Mouse (Mus musculus) liver, embryonic 12.5 days (tissue): ENCODE data around the gene Rab11fip3. TPM values are rescaled to one million over a fixed set of nuclear protein-coding genes. Genes with fewer than 3 reads are reported as not detected.

Experiments
- ATAC-seq: fragments of 200-750 bp; cut with Nextera tagmentation; 2 replicates; pipeline ENCODE4 v1.8.0; 2017; ENCODE audit warnings: moderate number of reproducible peaks, mild to moderate bottlenecking, moderate library complexity
- H3K27ac ChIP-seq: fragments of 300-500 bp; sonication (generic); 2 replicates; pipeline ENCODE4 v1.5.1; 2016; ENCODE audit warnings: mild to moderate bottlenecking
- H3K27me3 ChIP-seq: fragments of 300-500 bp; sonication (generic); replicated peaks from 2 replicates; pipeline ENCODE4 v1.6.1; 2016; ENCODE audit warnings: mild to moderate bottlenecking, moderate library complexity
- H3K36me3 ChIP-seq: fragments of 300-500 bp; sonication (generic); 2 replicates; pipeline ENCODE4 v1.6.1; 2016; ENCODE audit warnings: mild to moderate bottlenecking, moderate library complexity
- H3K4me1 ChIP-seq: fragments of 300-500 bp; sonication (generic); 2 replicates; pipeline ENCODE4 v1.6.1; 2016
- H3K4me2 ChIP-seq: fragments of 300-500 bp; sonication (generic); 2 replicates; pipeline ENCODE4 v1.6.1; 2016; ENCODE audit warnings: mild to moderate bottlenecking, moderate library complexity
- H3K4me3 ChIP-seq: fragments of 300-500 bp; sonication (generic); 2 replicates; pipeline ENCODE4 v1.5.1; 2016; ENCODE audit warnings: mild to moderate bottlenecking, moderate library complexity
- H3K9ac ChIP-seq: fragments of 300-500 bp; sonication (generic); 2 replicates; pipeline ENCODE4 v1.6.1; 2016; ENCODE audit warnings: mild to moderate bottlenecking, moderate library complexity
- H3K9me3 ChIP-seq: fragments of 300-500 bp; sonication (generic); replicated peaks from 2 replicates; pipeline ENCODE4 v1.6.1; 2016; ENCODE audit warnings: mild to moderate bottlenecking, moderate library complexity
- WGBS: fragments of 180-500 bp; shearing (Covaris S2); methylation state at CpG from one replicate; pipeline ENCODE4 v1.1.7; 2016; ENCODE audit not compliant: insufficient replicate concordance; 5-methylcytosine and 5-hydroxymethylcytosine counted together
- polyA plus RNA-seq: library from polyadenylated mRNA; unstranded; fragments of >200 nt; fragmentation: Nextera tagmentation; extraction: Ambion mirVana; gene quantifications from 2 replicates; pipeline ENCODE4 v1.2.1, GENCODE M21; 2016

The Rab11fip3 gene
- polyA plus RNA-seq, 1 experiment from 2014 or later = 4.2 TPM

DNA sequence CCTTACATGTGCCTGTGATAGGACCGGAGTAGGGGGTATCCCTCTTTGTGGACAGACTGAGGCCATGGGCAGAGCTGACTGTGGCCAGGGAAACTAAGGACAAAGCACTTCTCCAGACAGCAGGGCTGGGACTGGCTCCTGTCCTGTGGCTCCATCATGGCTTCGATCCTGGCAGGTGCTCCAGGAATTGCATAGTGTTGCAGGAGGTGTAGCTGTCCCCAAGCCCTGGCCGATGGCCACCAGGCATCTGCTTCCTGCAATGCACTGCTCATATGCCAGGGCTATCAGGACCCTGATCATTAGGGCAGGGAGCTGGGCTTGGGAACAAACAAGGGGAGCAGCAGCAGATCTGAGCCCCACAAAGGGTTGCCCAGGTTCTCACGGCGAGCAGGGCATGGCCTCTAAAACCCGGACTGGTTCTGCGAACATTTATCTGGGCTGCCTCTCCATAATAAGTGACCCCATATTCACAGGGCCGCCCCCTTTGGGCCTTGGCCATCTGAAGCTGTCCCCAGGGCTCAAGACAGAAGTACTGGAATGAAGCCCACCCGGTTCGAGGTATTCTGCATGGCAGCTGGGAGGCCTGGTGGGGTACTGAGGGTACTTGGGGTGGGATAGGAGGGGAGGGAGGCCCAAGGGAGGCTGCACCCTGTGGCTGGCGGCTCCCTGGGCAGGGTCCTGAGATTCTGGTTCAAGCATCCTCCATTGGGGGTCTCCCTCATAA lies 110.4 kb downstream of the Rab11fip3 start:
- H3K27me3 ChIP-seq = peaks cover 10% of the 10 kb centered on the region
- peaks cover 59% of the 10 kb centered on the region for H3K36me3 ChIP-seq
- H3K9ac ChIP-seq = no peak overlapping the region
- no peaks in the 10 kb centered on the region for H3K9me3 ChIP-seq
- H3K4me1 ChIP-seq = peaks cover 57% of the 10 kb centered on the region
- WGBS = 92% methylated on average over 11 of the region's 11 CpGs
- no peak overlapping the region for H3K4me3 ChIP-seq
- peak overlapping the region; percentile 53 for H3K27ac ChIP-seq
- no peak for ATAC-seq
- H3K4me2 ChIP-seq = no peak overlapping the region

DNA sequence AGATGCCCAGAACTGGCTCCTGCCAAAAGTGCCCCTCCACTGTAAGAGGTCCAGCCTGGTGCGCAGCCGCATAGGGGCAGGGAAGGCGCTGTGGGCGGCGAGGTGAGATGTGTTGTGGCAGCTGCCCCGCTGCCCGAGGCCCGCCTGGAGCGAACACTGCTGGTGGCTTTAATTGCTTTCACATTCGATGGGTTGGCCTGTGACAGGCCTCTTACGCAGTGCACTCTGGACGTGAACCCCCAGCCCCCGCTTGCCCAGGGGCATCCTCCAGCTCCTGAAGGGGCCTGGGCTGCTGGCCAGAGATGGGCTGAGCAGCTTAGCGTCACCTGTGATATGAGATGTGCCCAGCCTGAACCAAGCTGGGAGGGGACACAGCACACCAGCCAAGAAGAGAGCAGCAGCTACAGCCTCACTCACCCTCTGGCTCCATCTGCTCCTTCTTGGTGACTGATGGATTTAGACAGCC lies 111.7 kb downstream of the Rab11fip3 start:
- WGBS = 97% methylated on average over 14 of the region's 14 CpGs

DNA sequence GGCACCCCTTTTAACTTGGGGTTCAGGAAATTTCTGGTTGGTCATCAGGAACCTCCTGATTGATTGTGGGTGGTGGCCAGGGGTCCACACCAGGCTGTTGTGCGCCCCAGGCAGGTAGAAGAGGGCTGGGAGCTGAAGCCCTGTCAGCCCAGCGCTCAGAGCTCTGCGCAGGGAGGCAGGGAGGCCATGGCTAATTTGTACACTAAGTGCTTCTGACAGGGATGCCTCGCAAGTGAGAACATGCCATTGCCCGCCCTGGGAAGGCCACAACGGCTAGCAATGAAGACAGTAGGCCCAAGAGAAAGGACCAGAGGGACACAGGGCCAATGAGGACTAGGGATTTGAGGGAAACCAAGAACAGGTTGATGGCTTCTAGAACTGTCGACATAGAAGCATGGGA lies 112.7 kb downstream of the Rab11fip3 start:
- Histone ChIP-seq H3K36me3 (peaks cover 38% of the 10 kb centered on the region), H3K4me3 (no peak overlapping the region), H3K9ac (no peak overlapping the region), H3K27ac (0 out of 2 replicates have a peak overlapping the region, but pooled peaks have one; percentile 23), H3K27me3 (peaks cover 33% of the 10 kb centered on the region), H3K9me3 (no peaks in the 10 kb centered on the region), H3K4me2 (no peak overlapping the region), H3K4me1 (peaks cover 44% of the 10 kb centered on the region)
- no peak for ATAC-seq
- 87% methylated on average over 7 of the region's 7 CpGs for WGBS

More for the DNA sequence above, 111.7 kb downstream of the Rab11fip3 start:
- no peaks in the 10 kb centered on the region for H3K9me3 ChIP-seq
- H3K9ac ChIP-seq = no peak overlapping the region
- peak overlapping the region; percentile 53; the same call in 1 of the 2 replicates for H3K27ac ChIP-seq
- H3K4me3 ChIP-seq = no peak overlapping the region
- peaks cover 46% of the 10 kb centered on the region for H3K36me3 ChIP-seq
- H3K4me2 ChIP-seq = no peak overlapping the region
- no peak for ATAC-seq
- H3K27me3 ChIP-seq = peaks cover 23% of the 10 kb centered on the region
- H3K4me1 ChIP-seq = peaks cover 44% of the 10 kb centered on the region

DNA sequence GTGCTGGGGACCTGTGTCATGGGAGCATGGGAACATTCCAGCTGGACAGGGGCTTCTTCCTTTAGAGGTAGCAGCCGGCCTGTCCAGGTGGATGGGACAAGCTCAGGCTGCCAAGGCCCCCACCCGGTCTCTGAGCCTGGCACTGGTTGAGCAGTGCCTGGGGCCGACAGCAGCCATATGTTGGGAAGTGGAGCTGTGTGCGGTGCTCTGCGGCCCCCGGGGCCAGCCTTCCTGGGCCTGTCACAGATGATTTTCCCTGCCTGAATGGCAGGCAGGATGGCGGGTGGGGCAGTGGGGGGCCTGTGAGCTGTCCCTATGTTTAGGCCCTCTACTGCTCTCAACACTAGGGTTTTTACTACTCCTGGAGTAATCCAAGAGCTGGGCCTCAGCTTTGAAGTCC lies 113.2 kb downstream of the Rab11fip3 start:
- Histone ChIP-seq H3K9me3 (no peaks in the 10 kb centered on the region), H3K4me3 (no peak overlapping the region), H3K4me1 (peaks cover 44% of the 10 kb centered on the region), H3K4me2 (no peak overlapping the region), H3K36me3 (peaks cover 38% of the 10 kb centered on the region), H3K27ac (0 out of 2 replicates have a peak overlapping the region, but pooled peaks have one; percentile 23), H3K27me3 (peaks cover 37% of the 10 kb centered on the region), H3K9ac (0 out of 2 replicates have a peak overlapping the region, but pooled peaks have one; percentile 8)
- 77% methylated on average over 7 of the region's 7 CpGs for WGBS
- no peak for ATAC-seq

DNA sequence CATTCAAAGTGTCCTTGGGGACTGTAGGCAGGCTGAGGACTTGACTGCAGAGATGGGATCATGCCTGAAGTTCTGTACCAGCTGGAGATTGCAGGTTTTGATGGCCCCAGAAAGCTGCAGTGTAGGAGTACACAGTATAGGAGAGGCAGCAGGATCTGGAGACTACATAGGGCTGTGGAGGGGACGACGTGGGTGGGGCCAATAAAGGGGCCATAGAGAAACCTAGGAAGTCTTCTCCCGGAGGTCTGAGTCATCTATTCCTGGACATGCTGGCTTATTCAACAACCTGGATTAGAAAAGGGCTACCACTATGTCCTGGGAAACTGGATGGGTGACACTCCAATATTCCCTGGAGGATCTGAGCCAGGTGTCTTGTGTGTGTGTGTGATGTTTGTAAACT lies 113.6 kb downstream of the Rab11fip3 start:
- Histone ChIP-seq H3K27ac (no peak overlapping the region), H3K4me1 (peaks cover 44% of the 10 kb centered on the region), H3K4me3 (no peak overlapping the region), H3K27me3 (peaks cover 42% of the 10 kb centered on the region), H3K4me2 (no peak overlapping the region), H3K9me3 (no peaks in the 10 kb centered on the region), H3K9ac (0 out of 2 replicates have a peak overlapping the region, but pooled peaks have one; percentile 8), H3K36me3 (peaks cover 35% of the 10 kb centered on the region)
- WGBS = 54% methylated on average over 3 of the region's 3 CpGs
- no peak for ATAC-seq

DNA sequence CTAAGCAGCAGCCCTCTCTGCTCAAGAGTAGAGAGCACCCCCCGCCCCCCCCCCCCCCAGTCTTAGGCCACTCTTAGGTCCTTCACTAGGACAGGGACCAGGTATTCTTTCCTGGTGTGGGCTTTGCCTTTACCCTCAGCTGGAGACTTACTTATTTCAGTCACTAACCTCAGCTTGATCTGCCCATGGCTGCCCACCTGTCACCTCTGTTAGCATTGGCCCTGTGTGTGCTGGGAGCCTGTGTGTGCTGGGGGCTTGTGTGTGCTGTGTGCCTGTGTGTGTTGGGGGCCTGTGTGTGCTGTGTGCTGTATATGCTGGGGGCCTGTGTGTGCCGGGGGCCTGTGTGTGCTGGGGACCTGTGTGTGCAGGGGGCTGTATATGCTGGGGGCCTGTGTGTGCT lies 114.7 kb downstream of the Rab11fip3 start:
- H3K4me1 ChIP-seq = peaks cover 39% of the 10 kb centered on the region
- no peaks in the 10 kb centered on the region for H3K9me3 ChIP-seq
- H3K9ac ChIP-seq = no peak overlapping the region
- no peak overlapping the region for H3K27ac ChIP-seq
- no peak overlapping the region for H3K4me2 ChIP-seq
- H3K4me3 ChIP-seq = no peak overlapping the region
- 81% methylated on average over 1 of the region's 2 CpGs for WGBS
- peaks cover 52% of the 10 kb centered on the region for H3K27me3 ChIP-seq
- peaks cover 25% of the 10 kb centered on the region for H3K36me3 ChIP-seq
- no peak for ATAC-seq

DNA sequence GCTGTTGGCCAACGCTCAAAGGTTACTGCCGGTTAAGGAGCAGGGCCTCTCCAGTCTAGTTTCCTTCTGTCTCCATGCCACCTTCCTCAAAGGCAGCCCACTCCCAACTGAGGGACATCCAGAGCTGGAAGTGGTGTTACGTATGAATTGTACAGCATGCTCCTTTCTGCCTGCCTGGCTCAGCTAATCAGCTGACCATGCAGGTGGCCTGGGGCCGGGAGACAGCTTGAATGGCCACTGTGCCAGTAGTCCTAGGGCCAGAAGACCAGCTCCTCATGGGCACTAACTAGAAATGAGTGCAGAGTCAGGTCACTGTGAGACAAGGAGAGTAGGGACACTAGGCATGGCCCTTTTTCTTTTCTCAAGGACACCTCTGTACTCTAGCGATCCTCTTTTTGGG lies 116.2 kb downstream of the Rab11fip3 start:
- Histone ChIP-seq H3K27me3 (peaks cover 56% of the 10 kb centered on the region), H3K9me3 (no peaks in the 10 kb centered on the region), H3K9ac (no peak overlapping the region), H3K36me3 (peaks cover 10% of the 10 kb centered on the region), H3K4me1 (peaks cover 41% of the 10 kb centered on the region), H3K27ac (no peak overlapping the region), H3K4me3 (no peak overlapping the region), H3K4me2 (no peak overlapping the region)
- WGBS = 77% methylated on average over 5 of the region's 5 CpGs
- ATAC-seq = no peak

DNA sequence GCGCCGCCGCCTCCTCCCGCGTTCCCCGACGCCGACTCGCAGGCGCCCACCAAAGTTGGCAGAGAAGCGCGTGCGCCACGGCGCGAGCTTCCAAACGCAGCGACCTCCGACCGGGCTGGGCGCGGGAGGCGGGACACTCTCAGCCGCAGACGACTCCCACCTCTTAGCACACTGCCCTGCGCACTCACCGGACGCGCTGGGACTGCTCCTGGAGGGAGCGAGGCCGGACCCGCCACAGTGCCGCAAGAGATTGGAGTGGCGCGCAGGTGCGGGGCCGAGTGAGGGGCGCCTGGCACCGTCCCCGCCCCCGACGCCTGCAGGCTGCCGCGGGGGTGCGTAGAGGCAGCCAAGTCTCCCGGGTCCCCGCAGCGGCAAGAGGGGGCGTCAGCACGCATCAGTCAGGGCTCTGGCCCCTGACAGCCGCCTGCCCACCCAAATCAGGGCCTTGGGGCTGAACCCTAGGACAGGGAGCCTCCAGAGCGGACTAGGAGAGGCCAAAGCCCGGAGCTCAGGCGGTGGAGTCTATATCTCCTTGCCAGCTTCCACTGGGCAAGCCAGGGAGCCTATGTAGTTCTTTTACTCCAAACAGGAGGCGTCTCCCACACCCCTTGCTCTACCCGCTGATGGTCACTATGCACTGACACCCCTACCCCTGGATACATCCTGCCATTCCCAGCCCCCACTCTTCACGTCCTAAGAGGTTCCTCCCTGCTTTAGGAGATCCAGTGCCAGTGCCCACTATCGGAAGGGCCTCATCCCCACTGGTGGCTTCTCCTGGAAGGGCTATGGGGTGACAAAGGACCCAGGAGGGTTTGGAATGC lies 117.3 kb downstream of the Rab11fip3 start, which contains the start of gene A930017K11Rik:
A930017K11Rik (minus strand) TSS at position 763 of the 821 bp plus-strand sequence.
- no peaks in the 10 kb centered on the region for H3K36me3 ChIP-seq
- ATAC-seq = no peak
- peak within 1 kb of the TSS; percentile 53 for H3K4me3 ChIP-seq
- peak within 1 kb of the TSS; percentile 72 for H3K4me2 ChIP-seq
- H3K9me3 ChIP-seq = no peaks in the 10 kb centered on the region
- 3% methylated on average over 58 of the region's 58 CpGs for WGBS
- peak within 1 kb of the TSS; percentile 56 for H3K9ac ChIP-seq
- H3K4me1 ChIP-seq = peaks cover 52% of the 10 kb centered on the region
- peaks cover 56% of the 10 kb centered on the region for H3K27me3 ChIP-seq
- no peak within 1 kb of the TSS for H3K27ac ChIP-seq

DNA sequence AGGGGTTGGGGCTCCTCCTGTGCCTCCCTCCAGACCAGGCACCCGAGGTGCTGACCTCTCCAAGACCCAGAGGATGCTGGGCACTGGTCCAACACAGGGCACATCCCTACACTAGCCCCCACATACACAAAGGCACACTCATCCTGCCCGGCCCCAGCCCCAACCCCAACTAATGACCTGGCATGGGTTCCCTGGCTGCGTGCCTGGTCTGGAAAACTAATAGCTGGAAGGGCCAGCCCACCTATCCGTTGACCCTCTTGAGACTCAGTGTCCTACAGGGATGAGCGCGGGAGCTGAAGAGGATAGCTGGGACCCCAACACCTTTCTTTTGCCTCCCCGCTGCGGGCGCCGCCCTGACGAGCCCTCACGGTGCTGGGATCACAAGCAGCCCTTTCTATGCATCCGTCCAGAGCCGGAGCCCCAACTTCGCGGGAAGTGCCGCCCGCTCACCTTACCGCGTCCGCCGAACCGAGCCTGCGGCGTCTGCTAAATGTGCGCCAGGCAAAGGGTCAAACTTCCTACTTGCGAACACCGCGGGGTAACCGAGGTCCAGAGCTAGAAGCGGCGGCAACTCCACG lies 118.0 kb downstream of the Rab11fip3 start:
- ATAC-seq = no peak
- H3K9ac ChIP-seq = peak overlapping the region; percentile 56
- peaks cover 56% of the 10 kb centered on the region for H3K27me3 ChIP-seq
- H3K4me3 ChIP-seq = peak overlapping the region; percentile 53
- 2% methylated on average over 33 of the region's 33 CpGs for WGBS
- no peaks in the 10 kb centered on the region for H3K9me3 ChIP-seq
- H3K27ac ChIP-seq = no peak overlapping the region
- peak overlapping the region; percentile 72 for H3K4me2 ChIP-seq
- peaks cover 59% of the 10 kb centered on the region for H3K4me1 ChIP-seq
- no peaks in the 10 kb centered on the region for H3K36me3 ChIP-seq

DNA sequence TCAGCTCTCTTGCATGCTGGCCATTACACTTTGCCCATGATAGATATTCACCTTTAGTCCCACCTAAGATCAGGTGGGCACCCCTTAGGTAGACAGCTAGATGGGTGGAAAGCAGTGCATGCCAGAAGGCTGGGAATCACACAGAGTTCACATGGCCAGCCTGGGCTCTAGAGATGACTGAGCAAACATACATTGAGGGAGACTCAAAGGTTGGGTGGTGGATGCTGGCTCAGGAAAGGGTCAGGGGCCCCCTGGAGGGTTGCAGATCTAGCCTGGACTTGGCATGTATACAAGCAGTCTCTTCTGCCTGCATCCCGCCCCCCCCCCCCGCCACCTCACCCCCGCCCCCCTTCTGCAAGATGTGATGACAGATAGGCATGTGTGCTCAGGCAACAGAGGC lies 118.6 kb downstream of the Rab11fip3 start:
- Histone ChIP-seq H3K27ac (no peak overlapping the region), H3K9ac (peak overlapping the region; percentile 56), H3K4me1 (peaks cover 62% of the 10 kb centered on the region), H3K36me3 (no peaks in the 10 kb centered on the region), H3K4me3 (peak overlapping the region; percentile 53), H3K4me2 (peak overlapping the region; percentile 72), H3K27me3 (peaks cover 56% of the 10 kb centered on the region), H3K9me3 (no peaks in the 10 kb centered on the region)
- 4% methylated on average over 3 of the region's 3 CpGs for WGBS
- ATAC-seq = no peak

DNA sequence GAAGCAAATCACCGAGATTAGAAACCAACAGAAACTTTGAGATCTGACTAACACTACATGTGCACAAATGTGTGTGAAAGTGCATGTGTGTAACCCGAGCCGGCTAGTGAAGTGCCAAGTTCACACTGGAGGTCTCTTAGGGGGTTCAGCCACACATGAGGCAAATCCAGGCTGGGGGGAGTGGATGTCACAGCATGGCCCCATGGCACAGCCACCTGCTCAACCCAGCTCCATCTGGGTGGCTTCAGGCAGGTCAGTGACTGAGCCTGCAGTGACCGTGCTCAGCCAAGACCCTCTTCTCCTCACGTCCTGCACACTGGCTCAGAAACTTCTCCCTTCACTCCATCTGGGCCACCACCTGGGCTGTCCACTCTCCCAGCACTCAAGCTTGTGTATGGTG lies 119.4 kb downstream of the Rab11fip3 start:
- Histone ChIP-seq H3K9me3 (no peaks in the 10 kb centered on the region), H3K27me3 (peaks cover 56% of the 10 kb centered on the region), H3K4me3 (no peak overlapping the region), H3K4me1 (peaks cover 64% of the 10 kb centered on the region), H3K9ac (no peak overlapping the region), H3K4me2 (no peak overlapping the region), H3K36me3 (no peaks in the 10 kb centered on the region), H3K27ac (no peak overlapping the region)
- no peak for ATAC-seq
- WGBS = 79% methylated on average over 5 of the region's 5 CpGs
